Mouse (Mus musculus): ENCODE data around the gene Phf12. TPM values are rescaled to one million over a fixed set of nuclear protein-coding genes. Genes with fewer than 3 reads are reported as not detected.

Gene Phf12
- 22.2 TPM for polyA plus RNA-seq (2017; shearing (Covaris generic))

DNA sequence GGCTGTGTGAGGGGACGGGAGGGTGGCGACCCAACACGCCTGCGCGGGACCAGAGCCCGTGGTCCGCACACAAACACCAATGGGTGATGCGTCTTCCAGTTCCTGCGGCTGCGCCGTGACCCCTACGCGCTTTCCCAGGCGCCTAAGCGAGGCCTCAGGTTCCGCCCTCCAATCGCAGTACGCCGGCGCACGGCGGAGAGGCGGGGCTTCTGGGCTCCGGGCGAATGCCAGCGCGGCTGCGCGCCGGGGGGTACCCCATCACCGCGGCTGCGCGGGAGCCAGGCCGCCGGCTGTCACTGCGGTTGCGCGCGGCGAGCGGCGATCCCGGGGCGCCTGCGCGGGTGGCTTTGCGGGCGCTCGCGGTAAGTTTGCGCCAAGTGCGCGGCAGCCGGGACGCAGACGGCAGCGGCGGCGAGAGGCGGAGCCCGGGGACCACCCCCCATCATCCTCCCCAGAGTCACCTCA is at the start of gene Phf12:
Gene Phf12 (plus strand): TSS at position 314 of the 465 bp plus-strand sequence.

GRCm38 (mm10) chr11:78031947-78032808 is 49.6 kb downstream of the Phf12 start, which contains the start of gene Dhrs13:
TSS of gene Dhrs13 (plus strand) at chr11:78032280.

GRCm38 (mm10) chr11:78037831-78038752 is 55.5 kb downstream of the Phf12 start, which contains the start of gene Flot2:
TSS of gene Flot2 (plus strand) at chr11:78037931.

Other genes with a start within 250 kb of the Phf12 start
- gene Myo18a, start 219.5 kb upstream of the Phf12 start, polyA plus RNA-seq (2017; shearing (Covaris generic)), result 69.4 TPM
- 0.51 TPM for gene Gm10277, start 195.0 kb upstream of the Phf12 start, polyA plus RNA-seq (2017; shearing (Covaris generic))
- gene Pipox, start 88.7 kb upstream of the Phf12 start, polyA plus RNA-seq (2017; shearing (Covaris generic)), result 1.8 TPM
- not detected for gene Sez6, start 52.0 kb upstream of the Phf12 start, polyA plus RNA-seq (2017; shearing (Covaris generic))
- gene Dhrs13, start 49.5 kb downstream of the Phf12 start, polyA plus RNA-seq (2017; shearing (Covaris generic)), result 1.2 TPM
- 20.2 TPM for gene Flot2, start 55.2 kb downstream of the Phf12 start, polyA plus RNA-seq (2017; shearing (Covaris generic))
- gene Eral1, start 97.6 kb downstream of the Phf12 start, polyA plus RNA-seq (2017; shearing (Covaris generic)), result 44.0 TPM
- 29.0 TPM for gene Fam222b, start 111.9 kb downstream of the Phf12 start, polyA plus RNA-seq (2017; shearing (Covaris generic))
- gene Traf4, start 182.8 kb downstream of the Phf12 start, polyA plus RNA-seq (2017; shearing (Covaris generic)), result 4.5 TPM
- gene Nek8, start 193.9 kb downstream of the Phf12 start, polyA plus RNA-seq (2017; shearing (Covaris generic)), result 17.1 TPM
- 3.4 TPM for gene Tlcd1, start 194.0 kb downstream of the Phf12 start, polyA plus RNA-seq (2017; shearing (Covaris generic))
- 1,923 TPM for gene Rpl23a, start 200.8 kb downstream of the Phf12 start, polyA plus RNA-seq (2017; shearing (Covaris generic))
- not detected for gene Rab34, start 205.7 kb downstream of the Phf12 start, polyA plus RNA-seq (2017; shearing (Covaris generic))
- gene Proca1, start 210.6 kb downstream of the Phf12 start, polyA plus RNA-seq (2017; shearing (Covaris generic)), result 1.3 TPM